Mouse (Mus musculus) cerebellum, adult 2 months (tissue): Measurements from ENCODE around the gene Spo11.

Source experiments
- CTCF ChIP-seq: fragments of 200-500 bp; IDR thresholded peaks from 2 replicates; pipeline ENCODE4 v1.5.1; 2011; ENCODE audit warnings: low read depth, mild to moderate bottlenecking, control low read depth, low read length, moderate library complexity, borderline replicate concordance; ENCODE audit not compliant: insufficient read depth
- POLR2A ChIP-seq: fragments of 200-500 bp; IDR thresholded peaks from 2 replicates; pipeline ENCODE4 v1.6.1; 2011; ENCODE audit warnings: low read length, control low read depth, borderline replicate concordance; ENCODE audit not compliant: insufficient read depth

- TF ChIP-seq POLR2A (no peak), CTCF (no peak)
Measured at GRCm38 (mm10) chr2:172934420-172934788, 43.1 kb upstream of the Spo11 start.
